Mouse (Mus musculus) thymus, postnatal 0 days (tissue): ENCODE data around the gene Ndufs8. TPM values are rescaled to one million over a fixed set of nuclear protein-coding genes. Genes with fewer than 3 reads are reported as not detected.

Experiments
- DNase-seq: peaks from one replicate; pipeline ENCODE4 v3.0.0-alpha.2; 2015; ENCODE audit warnings: low spot score
- polyA plus RNA-seq: library from polyadenylated mRNA; unstranded; fragments of >200 nt; fragmentation: Nextera tagmentation; extraction: Ambion mirVana; gene quantifications from 2 replicates; pipeline ENCODE4 v1.2.1, GENCODE M21; 2015

The Ndufs8 gene
- polyA plus RNA-seq, 1 experiment from 2014 or later = 333 TPM

GRCm38 (mm10) chr19:3862713-3863112, 49.9 kb downstream of the Ndufs8 start:
- no peak for DNase-seq

Other genes with a start within 250 kb of the Ndufs8 start
- gene Lrp5, start 226.2 kb downstream of the Ndufs8 start, polyA plus RNA-seq = 1.6 and 2.1 TPM in 2 replicates
- 6.8 and 8.6 TPM in 2 replicates for gene 1810055G02Rik, start 204.5 kb downstream of the Ndufs8 start, polyA plus RNA-seq
- gene Kmt5b, start 145.4 kb downstream of the Ndufs8 start, polyA plus RNA-seq = 24.7 and 31.1 TPM in 2 replicates
- 17.8 and 26.2 TPM in 2 replicates for gene Chka, start 61.0 kb downstream of the Ndufs8 start, polyA plus RNA-seq
- gene Tcirg1, start 5.6 kb downstream of the Ndufs8 start, polyA plus RNA-seq = 48.7 and 50.1 TPM in 2 replicates
- 4.6 and 5.3 TPM in 2 replicates for gene Aldh3b1, start 17.0 kb upstream of the Ndufs8 start, polyA plus RNA-seq
- gene Unc93b1, start 22.4 kb upstream of the Ndufs8 start, polyA plus RNA-seq = 32.2 and 34.2 TPM in 2 replicates
- gene Aldh3b3, start 45.9 kb upstream of the Ndufs8 start, polyA plus RNA-seq = 0.07 TPM in 1 of 2 replicates, not detected in the other
- gene Aldh3b2, start 59.6 kb upstream of the Ndufs8 start, polyA plus RNA-seq = 1.5 and 1.6 TPM in 2 replicates
- gene Acy3, start 73.8 kb upstream of the Ndufs8 start, polyA plus RNA-seq = 4.3 and 5.9 TPM in 2 replicates
- gene Tbx10, start 80.0 kb upstream of the Ndufs8 start, polyA plus RNA-seq = 0.06 TPM in 1 of 2 replicates, not detected in the other
- gene Nudt8, start 87.8 kb upstream of the Ndufs8 start, polyA plus RNA-seq = 40.4 and 42.5 TPM in 2 replicates
- 0.98 and 1.6 TPM in 2 replicates for gene Gm49405, start 87.9 kb upstream of the Ndufs8 start, polyA plus RNA-seq
- 1.3 and 1.6 TPM in 2 replicates for gene Doc2g, start 90.5 kb upstream of the Ndufs8 start, polyA plus RNA-seq
- gene Ndufv1, start 100.0 kb upstream of the Ndufs8 start, polyA plus RNA-seq = 191 and 194 TPM in 2 replicates
- gene Gstp1, start 125.2 kb upstream of the Ndufs8 start, polyA plus RNA-seq = 609 and 681 TPM in 2 replicates
- gene Gstp2, start 133.2 kb upstream of the Ndufs8 start, polyA plus RNA-seq = 4.5 and 6.1 TPM in 2 replicates
- 10.3 and 13.9 TPM in 2 replicates for gene Gstp3, start 146.8 kb upstream of the Ndufs8 start, polyA plus RNA-seq
- 0.42 TPM in 1 of 2 replicates, not detected in the other for gene Cabp2, start 168.8 kb upstream of the Ndufs8 start, polyA plus RNA-seq
- gene Cdk2ap2, start 184.4 kb upstream of the Ndufs8 start, polyA plus RNA-seq = 179 and 208 TPM in 2 replicates
- 37.1 and 45.6 TPM in 2 replicates for gene Pitpnm1, start 187.2 kb upstream of the Ndufs8 start, polyA plus RNA-seq
- gene Aip, start 213.1 kb upstream of the Ndufs8 start, polyA plus RNA-seq = 114 TPM in 2 replicates
- 0.03 TPM in 1 of 2 replicates, not detected in the other for gene Gpr152, start 227.0 kb upstream of the Ndufs8 start, polyA plus RNA-seq
- 0.48 and 0.58 TPM in 2 replicates for gene Cabp4, start 231.3 kb upstream of the Ndufs8 start, polyA plus RNA-seq
- gene Coro1b, start 235.8 kb upstream of the Ndufs8 start, polyA plus RNA-seq = 184 and 207 TPM in 2 replicates
- gene Ptprcap, start 240.8 kb upstream of the Ndufs8 start, polyA plus RNA-seq = 929 and 954 TPM in 2 replicates